Mouse (Mus musculus): ENCODE data around the gene Tead4. TPM values are rescaled to one million over a fixed set of nuclear protein-coding genes. Genes with fewer than 3 reads are reported as not detected.

The Tead4 gene
- polyA plus RNA-seq, 1 experiment from 2014 or later: 2.5 TPM

- Histone ChIP-seq H3K4me2 (ENCODE audit: low read length) (no peak overlapping the region), H3K9me3 (ENCODE audit: control insufficient read depth, low read length) (no peaks in the 10 kb centered on the region), H3K9ac (ENCODE audit: low read length) (no peak overlapping the region), H3K27ac (replicated peaks in 1 of 2; ENCODE audit: control insufficient read depth in 1 of 2, insufficient read depth in 1 of 2, low read depth in 2 of 2, low read length in 2 of 2) (no peak overlapping the region), H3K36me3 (ENCODE audit: control insufficient read depth, insufficient read depth, low read length) (no peaks in the 10 kb centered on the region), H3K4me1 (ENCODE audit: control insufficient read depth in 2 of 2, insufficient read depth in 2 of 2, low read length in 2 of 2) (peaks cover 4 to 5% of the 10 kb centered on the region in 2 experiments; a peak in 3 of 4 replicates), H3K27me3 (ENCODE audit: control insufficient read depth, insufficient read depth, low read length) (no peaks in the 10 kb centered on the region), H3K4me3 (ENCODE audit: control insufficient read depth in 1 of 2, insufficient read depth in 1 of 2, low read depth in 1 of 2, low read length in 2 of 2) (no peak overlapping the region)
- no peak for ATAC-seq (ENCODE audit: insufficient number of reproducible peaks, insufficient read depth, low FRiP score, low read depth)
- WGBS: 55% methylated on average over 2 of the region's 2 CpGs
Observed at GRCm38 (mm10) chr6:128255941-128256340, 44.7 kb downstream of the Tead4 start.

- no peaks in the 10 kb centered on the region for H3K27me3 ChIP-seq (ENCODE audit: control insufficient read depth, insufficient read depth, low read length)
- H3K4me2 ChIP-seq (ENCODE audit: low read length): no peak overlapping the region
- no peaks in the 10 kb centered on the region for H3K36me3 ChIP-seq (ENCODE audit: control insufficient read depth, insufficient read depth, low read length)
- 53% methylated on average over 4 of the region's 4 CpGs for WGBS
- H3K27ac ChIP-seq (replicated peaks in 1 of 2; ENCODE audit: control insufficient read depth in 1 of 2, insufficient read depth in 1 of 2, low read depth in 2 of 2, low read length in 2 of 2): no peak overlapping the region
- H3K9me3 ChIP-seq (ENCODE audit: control insufficient read depth, low read length): no peaks in the 10 kb centered on the region
- H3K4me3 ChIP-seq (ENCODE audit: control insufficient read depth in 1 of 2, insufficient read depth in 1 of 2, low read depth in 1 of 2, low read length in 2 of 2): no peak overlapping the region
- ATAC-seq (ENCODE audit: insufficient number of reproducible peaks, insufficient read depth, low FRiP score, low read depth): no peak
- H3K4me1 ChIP-seq (ENCODE audit: control insufficient read depth in 2 of 2, insufficient read depth in 2 of 2, low read length in 2 of 2): peaks cover 4 to 5% of the 10 kb centered on the region in 2 experiments; a peak in 3 of 4 replicates
- H3K9ac ChIP-seq (ENCODE audit: low read length): no peak overlapping the region
Observed at GRCm38 (mm10) chr6:128255292-128255691, 45.3 kb downstream of the Tead4 start.

- Histone ChIP-seq H3K27me3 (ENCODE audit: control insufficient read depth, insufficient read depth, low read length) (no peaks in the 10 kb centered on the region), H3K4me2 (ENCODE audit: low read length) (no peak overlapping the region), H3K4me1 (ENCODE audit: control insufficient read depth in 2 of 2, insufficient read depth in 2 of 2, low read length in 2 of 2) (peaks cover 4 to 5% of the 10 kb centered on the region in 2 experiments; a peak in 3 of 4 replicates), H3K9me3 (ENCODE audit: control insufficient read depth, low read length) (no peaks in the 10 kb centered on the region), H3K9ac (ENCODE audit: low read length) (no peak overlapping the region), H3K27ac (replicated peaks in 1 of 2; ENCODE audit: control insufficient read depth in 1 of 2, insufficient read depth in 1 of 2, low read depth in 2 of 2, low read length in 2 of 2) (no peak overlapping the region), H3K36me3 (ENCODE audit: control insufficient read depth, insufficient read depth, low read length) (no peaks in the 10 kb centered on the region), H3K4me3 (ENCODE audit: control insufficient read depth in 1 of 2, insufficient read depth in 1 of 2, low read depth in 1 of 2, low read length in 2 of 2) (no peak overlapping the region)
- no peak for ATAC-seq (ENCODE audit: insufficient number of reproducible peaks, insufficient read depth, low FRiP score, low read depth)
- 82% methylated on average over 4 of the region's 4 CpGs for WGBS
Observed at GRCm38 (mm10) chr6:128254551-128254950, 46.1 kb downstream of the Tead4 start.

GRCm38 (mm10) chr6:128253111-128253510 is 47.5 kb downstream of the Tead4 start:
- no peak overlapping the region for H3K9ac ChIP-seq (ENCODE audit: low read length)
- no peaks in the 10 kb centered on the region for H3K36me3 ChIP-seq (ENCODE audit: control insufficient read depth, insufficient read depth, low read length)
- peaks cover 4 to 5% of the 10 kb centered on the region in 2 experiments; a peak in 3 of 4 replicates for H3K4me1 ChIP-seq (ENCODE audit: control insufficient read depth in 2 of 2, insufficient read depth in 2 of 2, low read length in 2 of 2)
- no peaks in the 10 kb centered on the region for H3K27me3 ChIP-seq (ENCODE audit: control insufficient read depth, insufficient read depth, low read length)
- ATAC-seq (ENCODE audit: insufficient number of reproducible peaks, insufficient read depth, low FRiP score, low read depth): 0 out of 2 replicates have a peak, but pooled peaks have one; percentile 13
- H3K27ac ChIP-seq (replicated peaks in 1 of 2; ENCODE audit: control insufficient read depth in 1 of 2, insufficient read depth in 1 of 2, low read depth in 2 of 2, low read length in 2 of 2): no peak overlapping the region
- H3K9me3 ChIP-seq (ENCODE audit: control insufficient read depth, low read length): no peaks in the 10 kb centered on the region
- no peak overlapping the region for H3K4me3 ChIP-seq (ENCODE audit: control insufficient read depth in 1 of 2, insufficient read depth in 1 of 2, low read depth in 1 of 2, low read length in 2 of 2)
- 85% methylated on average over 2 of the region's 2 CpGs for WGBS
- no peak overlapping the region for H3K4me2 ChIP-seq (ENCODE audit: low read length)

GRCm38 (mm10) chr6:128250596-128250995 is 50.0 kb downstream of the Tead4 start:
- Histone ChIP-seq H3K9me3 (ENCODE audit: control insufficient read depth, low read length) (no peaks in the 10 kb centered on the region), H3K27me3 (ENCODE audit: control insufficient read depth, insufficient read depth, low read length) (no peaks in the 10 kb centered on the region), H3K4me2 (ENCODE audit: low read length) (no peak overlapping the region), H3K4me3 (ENCODE audit: control insufficient read depth in 1 of 2, insufficient read depth in 1 of 2, low read depth in 1 of 2, low read length in 2 of 2) (no peak overlapping the region), H3K36me3 (ENCODE audit: control insufficient read depth, insufficient read depth, low read length) (no peaks in the 10 kb centered on the region), H3K4me1 (ENCODE audit: control insufficient read depth in 2 of 2, insufficient read depth in 2 of 2, low read length in 2 of 2) (peaks cover 3 to 4% of the 10 kb centered on the region in 2 experiments; a peak in 3 of 4 replicates), H3K9ac (ENCODE audit: low read length) (no peak overlapping the region), H3K27ac (replicated peaks in 1 of 2; ENCODE audit: control insufficient read depth in 1 of 2, insufficient read depth in 1 of 2, low read depth in 2 of 2, low read length in 2 of 2) (no peak overlapping the region)
- no peak for ATAC-seq (ENCODE audit: insufficient number of reproducible peaks, insufficient read depth, low FRiP score, low read depth)
- 68% methylated on average over 5 of the region's 5 CpGs for WGBS

- ATAC-seq (ENCODE audit: insufficient number of reproducible peaks, insufficient read depth, low FRiP score, low read depth): no peak
- WGBS: 66% methylated on average over 2 of the region's 2 CpGs
Observed at GRCm38 (mm10) chr6:128237102-128237763, 63.4 kb downstream of the Tead4 start.

GRCm38 (mm10) chr6:128236581-128236980 is 64.0 kb downstream of the Tead4 start:
- ATAC-seq (ENCODE audit: insufficient number of reproducible peaks, insufficient read depth, low FRiP score, low read depth): no peak
- H3K9ac ChIP-seq (ENCODE audit: low read length): no peak overlapping the region
- no peak overlapping the region for H3K4me3 ChIP-seq (ENCODE audit: control insufficient read depth in 1 of 2, insufficient read depth in 1 of 2, low read depth in 1 of 2, low read length in 2 of 2)
- peaks cover 0 to 3% of the 10 kb centered on the region in 2 experiments; a peak in 1 of 4 replicates for H3K4me1 ChIP-seq (ENCODE audit: control insufficient read depth in 2 of 2, insufficient read depth in 2 of 2, low read length in 2 of 2)
- no peak overlapping the region for H3K4me2 ChIP-seq (ENCODE audit: low read length)
- no peaks in the 10 kb centered on the region for H3K27me3 ChIP-seq (ENCODE audit: control insufficient read depth, insufficient read depth, low read length)
- WGBS: 70% methylated on average over 9 of the region's 9 CpGs
- H3K27ac ChIP-seq (replicated peaks in 1 of 2; ENCODE audit: control insufficient read depth in 1 of 2, insufficient read depth in 1 of 2, low read depth in 2 of 2, low read length in 2 of 2): no peak overlapping the region
- no peaks in the 10 kb centered on the region for H3K36me3 ChIP-seq (ENCODE audit: control insufficient read depth, insufficient read depth, low read length)
- H3K9me3 ChIP-seq (ENCODE audit: control insufficient read depth, low read length): no peaks in the 10 kb centered on the region

More at GRCm38 (mm10) chr6:128237102-128237763, 63.4 kb downstream of the Tead4 start:
- no peak overlapping the region for H3K4me3 ChIP-seq (ENCODE audit: control insufficient read depth in 1 of 2, insufficient read depth in 1 of 2, low read depth in 1 of 2, low read length in 2 of 2)
- no peaks in the 10 kb centered on the region for H3K36me3 ChIP-seq (ENCODE audit: control insufficient read depth, insufficient read depth, low read length)
- no peak overlapping the region for H3K27ac ChIP-seq (replicated peaks in 1 of 2; ENCODE audit: control insufficient read depth in 1 of 2, insufficient read depth in 1 of 2, low read depth in 2 of 2, low read length in 2 of 2)
- no peaks in the 10 kb centered on the region for H3K9me3 ChIP-seq (ENCODE audit: control insufficient read depth, low read length)
- H3K4me1 ChIP-seq (ENCODE audit: control insufficient read depth in 2 of 2, insufficient read depth in 2 of 2, low read length in 2 of 2): peaks cover 0 to 3% of the 10 kb centered on the region in 2 experiments; a peak in 1 of 4 replicates
- no peaks in the 10 kb centered on the region for H3K27me3 ChIP-seq (ENCODE audit: control insufficient read depth, insufficient read depth, low read length)
- no peak overlapping the region for H3K4me2 ChIP-seq (ENCODE audit: low read length)
- H3K9ac ChIP-seq (ENCODE audit: low read length): no peak overlapping the region

Data from heart, embryonic 14.5 days (tissue).